Mouse (Mus musculus) CH12.LX (cell line): ENCODE measurements around the gene Fancc.

ENCODE experiments used
- CTCF ChIP-seq, 2 experiments: IDR thresholded peaks in 1 of 2; conservative IDR thresholded peaks in 1 of 2; 2 replicates each; pipeline ENCODE4 v1.5.1; 2011 to 2012; ENCODE audit warnings: low read depth in 2 of 2, low read length in 2 of 2, improper control_type of control experiment in 1 of 2, inconsistent platforms in 1 of 2, mild to moderate bottlenecking in 1 of 2, moderate library complexity in 1 of 2
- E2F4 ChIP-seq: IDR thresholded peaks from 2 replicates; pipeline ENCODE4 v1.6.1; 2011; ENCODE audit warnings: low read depth, low read length, improper control_type of control experiment; ENCODE audit not compliant: insufficient replicate concordance
- HCFC1 ChIP-seq: IDR thresholded peaks from 2 replicates; pipeline ENCODE4 v1.6.1; 2012; ENCODE audit warnings: low read depth, mild to moderate bottlenecking, inconsistent platforms, low read length, improper control_type of control experiment
- POLR2AphosphoS2 ChIP-seq: IDR thresholded peaks from 2 replicates; pipeline ENCODE4 v1.6.1; 2011; ENCODE audit warnings: low read depth, low read length, improper control_type of control experiment
- ZKSCAN1 ChIP-seq: IDR thresholded peaks from 2 replicates; pipeline ENCODE4 v1.6.1; 2012; ENCODE audit warnings: low read depth, inconsistent platforms, low read length, improper control_type of control experiment, borderline replicate concordance

- TF ChIP-seq CTCF (conservative IDR thresholded peaks at IDR 0.05 in 1 of 2, IDR thresholded peaks at IDR 0.05 in 1 of 2; ENCODE audit: low read depth in 2 of 2, low read length in 2 of 2) (no peak), E2F4 (no peak), HCFC1 (no peak), ZKSCAN1 (no peak), POLR2AphosphoS2 (no peak)
Observed at GRCm38 (mm10) chr13:63239877-63240671, 257.0 kb downstream of the Fancc start.
